Mouse (Mus musculus): ENCODE data around the gene Tubb4b.

GRCm38 (mm10) chr2:25221331-25221772 is 3.1 kb downstream of the Tubb4b start:
- TF ChIP-seq POLR2A (IDR thresholded peaks at IDR 0.05; ENCODE audit: borderline replicate concordance, control insufficient read depth, low read depth, low read length) (no peak), CTCF (IDR thresholded peaks at IDR 0.05; ENCODE audit: control insufficient read depth, insufficient read depth, low read length) (no peak)
